Mouse (Mus musculus) intestine, postnatal 0 days (tissue): ENCODE measurements at regions not wholly inside any gene's neighbourhood (a gene's known extent, or its start where the extent isn't known, plus 50 kb on each side); places are given as distances from the start of the nearest gene placed in this dataset.
A peak's percentile ranks its signal among the peaks of the same experiment; 100 is the strongest.

Source experiments
- ATAC-seq: fragments of 200-750 bp; cut with Nextera tagmentation; 2 replicates; pipeline ENCODE4 v1.8.0; 2017; ENCODE audit warnings: mild to moderate bottlenecking, moderate TSS enrichment, moderate library complexity
- H3K27ac ChIP-seq: fragments of 300-500 bp; sonication (generic); 2 replicates; pipeline ENCODE4 v1.5.1; 2014; ENCODE audit warnings: mild to moderate bottlenecking, low read depth, low read length, moderate library complexity
- H3K27me3 ChIP-seq: fragments of 300-500 bp; sonication (generic); replicated peaks from 2 replicates; pipeline ENCODE4 v1.6.1; 2014; ENCODE audit warnings: low read length, mixed read lengths; ENCODE audit not compliant: control insufficient read depth, insufficient read depth
- H3K36me3 ChIP-seq: fragments of 300-500 bp; sonication (generic); 2 replicates; pipeline ENCODE4 v1.6.1; 2014; ENCODE audit warnings: mild to moderate bottlenecking, moderate library complexity; ENCODE audit not compliant: control insufficient read depth, insufficient read depth
- H3K4me1 ChIP-seq: fragments of 300-500 bp; sonication (generic); replicated peaks from 2 replicates; pipeline ENCODE4 v1.6.1; 2014; ENCODE audit warnings: antibody characterized with exemption, low read length, mixed read lengths; ENCODE audit not compliant: control insufficient read depth, insufficient read depth
- H3K4me2 ChIP-seq: fragments of 300-500 bp; sonication (generic); replicated peaks from 2 replicates; pipeline ENCODE4 v1.6.1; 2014; ENCODE audit warnings: low read depth, mild to moderate bottlenecking, moderate library complexity
- H3K4me3 ChIP-seq: fragments of 300-500 bp; sonication (generic); 2 replicates; pipeline ENCODE4 v1.5.1; 2014; ENCODE audit warnings: low read depth, low read length
- H3K9ac ChIP-seq: fragments of 300-500 bp; sonication (generic); 2 replicates; pipeline ENCODE4 v1.6.1; 2014; ENCODE audit warnings: mild to moderate bottlenecking, low read depth, low read length
- H3K9me3 ChIP-seq: fragments of 300-500 bp; sonication (generic); 2 replicates; pipeline ENCODE4 v1.6.1; 2016; ENCODE audit warnings: mixed run types; ENCODE audit not compliant: control insufficient read depth
- CTCF ChIP-seq: sonication (generic); IDR thresholded peaks from 2 replicates; pipeline ENCODE4 v1.5.1; 2016; ENCODE audit warnings: low read depth, mild to moderate bottlenecking, control low read depth, antibody characterized with exemption, moderate library complexity
- WGBS: fragments of 180-500 bp; shearing (Covaris S2); extraction: QIAGEN DNeasy Blood & Tissue Kit; methylation state at CpG from one replicate; pipeline ENCODE4 v1.1.7; 2014; 5-methylcytosine and 5-hydroxymethylcytosine counted together

GRCm38 (mm10) chr17:72993134-72993533, 75.0 kb downstream of the Lbh start:
- no peak overlapping the region for H3K27ac ChIP-seq
- H3K4me2 ChIP-seq: no peak overlapping the region
- H3K4me3 ChIP-seq: no peak overlapping the region
- no peaks in the 10 kb centered on the region for H3K4me1 ChIP-seq
- no peaks in the 10 kb centered on the region for H3K36me3 ChIP-seq
- no peak overlapping the region for H3K9ac ChIP-seq
- ATAC-seq: no peak
- no peaks in the 10 kb centered on the region for H3K27me3 ChIP-seq
- TF ChIP-seq CTCF: no peak
- no peaks in the 10 kb centered on the region for H3K9me3 ChIP-seq

GRCm38 (mm10) chr17:72993626-72994025, 75.5 kb downstream of the Lbh start:
- no peaks in the 10 kb centered on the region for H3K4me1 ChIP-seq
- no peaks in the 10 kb centered on the region for H3K27me3 ChIP-seq
- no peak for TF ChIP-seq CTCF
- H3K9me3 ChIP-seq: no peaks in the 10 kb centered on the region
- no peak overlapping the region for H3K27ac ChIP-seq
- no peak for ATAC-seq
- H3K4me3 ChIP-seq: no peak overlapping the region
- H3K36me3 ChIP-seq: no peaks in the 10 kb centered on the region
- H3K4me2 ChIP-seq: no peak overlapping the region
- H3K9ac ChIP-seq: no peak overlapping the region
- 68% methylated on average over 7 of the region's 7 CpGs for WGBS

- Histone ChIP-seq H3K4me1 (no peaks in the 10 kb centered on the region), H3K27ac (no peak overlapping the region), H3K4me2 (no peak overlapping the region), H3K4me3 (no peak overlapping the region), H3K9ac (no peak overlapping the region), H3K9me3 (no peaks in the 10 kb centered on the region), H3K36me3 (no peaks in the 10 kb centered on the region), H3K27me3 (no peaks in the 10 kb centered on the region)
- 63% methylated on average over 7 of the region's 7 CpGs for WGBS
- no peak for ATAC-seq
- TF ChIP-seq CTCF: no peak
Observed at GRCm38 (mm10) chr17:72996539-72996938, 78.4 kb downstream of the Lbh start.

GRCm38 (mm10) chr17:72997301-72997921, 79.3 kb downstream of the Lbh start:
- Histone ChIP-seq H3K4me3 (no peak overlapping the region), H3K36me3 (no peaks in the 10 kb centered on the region), H3K4me1 (no peaks in the 10 kb centered on the region), H3K9me3 (no peaks in the 10 kb centered on the region), H3K27ac (no peak overlapping the region), H3K27me3 (no peaks in the 10 kb centered on the region), H3K9ac (no peak overlapping the region), H3K4me2 (no peak overlapping the region)
- WGBS: 31% methylated on average over 5 of the region's 5 CpGs
- no peak for TF ChIP-seq CTCF
- no peak for ATAC-seq

GRCm38 (mm10) chr17:73005100-73005499, 87.0 kb downstream of the Lbh start:
- no peaks in the 10 kb centered on the region for H3K9me3 ChIP-seq
- H3K9ac ChIP-seq: no peak overlapping the region
- no peak overlapping the region for H3K4me2 ChIP-seq
- H3K4me1 ChIP-seq: no peaks in the 10 kb centered on the region
- no peaks in the 10 kb centered on the region for H3K36me3 ChIP-seq
- H3K27me3 ChIP-seq: no peaks in the 10 kb centered on the region
- H3K27ac ChIP-seq: no peak overlapping the region
- no peak for ATAC-seq
- no peak for TF ChIP-seq CTCF
- 76% methylated on average over 9 of the region's 9 CpGs for WGBS
- no peak overlapping the region for H3K4me3 ChIP-seq

- Histone ChIP-seq H3K27me3 (no peaks in the 10 kb centered on the region), H3K4me3 (no peak overlapping the region), H3K4me1 (no peaks in the 10 kb centered on the region), H3K36me3 (no peaks in the 10 kb centered on the region), H3K27ac (no peak overlapping the region), H3K4me2 (no peak overlapping the region), H3K9me3 (no peaks in the 10 kb centered on the region), H3K9ac (no peak overlapping the region)
- 55% methylated on average over 4 of the region's 4 CpGs for WGBS
- ATAC-seq: no peak
- TF ChIP-seq CTCF: peak; percentile 87
Observed at GRCm38 (mm10) chr17:73008901-73009300, 90.8 kb downstream of the Lbh start.

GRCm38 (mm10) chr17:73009962-73010361, 91.9 kb downstream of the Lbh start:
- no peaks in the 10 kb centered on the region for H3K4me1 ChIP-seq
- no peak overlapping the region for H3K9ac ChIP-seq
- ATAC-seq: no peak
- no peak overlapping the region for H3K27ac ChIP-seq
- H3K4me2 ChIP-seq: no peak overlapping the region
- no peak for TF ChIP-seq CTCF
- H3K36me3 ChIP-seq: no peaks in the 10 kb centered on the region
- H3K27me3 ChIP-seq: no peaks in the 10 kb centered on the region
- H3K4me3 ChIP-seq: no peak overlapping the region
- WGBS: 57% methylated on average over 4 of the region's 4 CpGs
- H3K9me3 ChIP-seq: no peaks in the 10 kb centered on the region
